Mouse (Mus musculus): Measurements from ENCODE around the gene Crhbp. TPM values are rescaled to one million over a fixed set of nuclear protein-coding genes. Genes with fewer than 3 reads are reported as not detected.

Crhbp gene
- polyA plus RNA-seq, 1 experiment from 2014 or later: not detected

- no peak overlapping the region for H3K27ac ChIP-seq (replicated peaks in 1 of 2; ENCODE audit: control insufficient read depth in 1 of 2, insufficient read depth in 1 of 2, low read depth in 2 of 2, low read length in 2 of 2)
- no peak overlapping the region for H3K4me2 ChIP-seq (ENCODE audit: low read length)
- H3K9me3 ChIP-seq (ENCODE audit: control insufficient read depth, low read length): no peaks in the 10 kb centered on the region
- no peak overlapping the region for H3K4me3 ChIP-seq (ENCODE audit: control insufficient read depth in 1 of 2, insufficient read depth in 1 of 2, low read depth in 1 of 2, low read length in 2 of 2)
- no peaks in the 10 kb centered on the region for H3K27me3 ChIP-seq (ENCODE audit: control insufficient read depth, insufficient read depth, low read length)
- H3K9ac ChIP-seq (ENCODE audit: low read length): no peak overlapping the region
- no peaks in the 10 kb centered on the region for H3K36me3 ChIP-seq (ENCODE audit: control insufficient read depth, insufficient read depth, low read length)
- WGBS: 78% methylated on average over 7 of the region's 7 CpGs
- ATAC-seq (ENCODE audit: insufficient number of reproducible peaks, insufficient read depth, low FRiP score, low read depth): no peak
- H3K4me1 ChIP-seq (ENCODE audit: control insufficient read depth in 2 of 2, insufficient read depth in 2 of 2, low read length in 2 of 2): 0 out of 4 replicates have a peak, but pooled peaks cover 0 to 4% of the 10 kb centered on the region in 2 experiments
Observed at GRCm38 (mm10) chr13:95424932-95425331, 19.8 kb downstream of the Crhbp start.

GRCm38 (mm10) chr13:95419204-95419749 lies 25.4 kb downstream of the Crhbp start:
- Histone ChIP-seq H3K4me3 (ENCODE audit: control insufficient read depth in 1 of 2, insufficient read depth in 1 of 2, low read depth in 1 of 2, low read length in 2 of 2) (no peak overlapping the region), H3K9ac (ENCODE audit: low read length) (no peak overlapping the region), H3K4me2 (ENCODE audit: low read length) (no peak overlapping the region), H3K4me1 (ENCODE audit: control insufficient read depth in 2 of 2, insufficient read depth in 2 of 2, low read length in 2 of 2) (no peaks in the 10 kb centered on the region), H3K9me3 (ENCODE audit: control insufficient read depth, low read length) (peaks cover 4% of the 10 kb centered on the region; the same call in 1 of the 2 replicates), H3K36me3 (ENCODE audit: control insufficient read depth, insufficient read depth, low read length) (no peaks in the 10 kb centered on the region), H3K27ac (replicated peaks in 1 of 2; ENCODE audit: control insufficient read depth in 1 of 2, insufficient read depth in 1 of 2, low read depth in 2 of 2, low read length in 2 of 2) (no peak overlapping the region), H3K27me3 (ENCODE audit: control insufficient read depth, insufficient read depth, low read length) (peaks cover 11% of the 10 kb centered on the region; the same call in 1 of the 2 replicates)
- no peak for ATAC-seq (ENCODE audit: insufficient number of reproducible peaks, insufficient read depth, low FRiP score, low read depth)
- 32% methylated on average over 8 of the region's 8 CpGs for WGBS

- Histone ChIP-seq H3K36me3 (ENCODE audit: control insufficient read depth, insufficient read depth, low read length) (no peaks in the 10 kb centered on the region), H3K4me3 (ENCODE audit: control insufficient read depth in 1 of 2, insufficient read depth in 1 of 2, low read depth in 1 of 2, low read length in 2 of 2) (no peak overlapping the region), H3K9me3 (ENCODE audit: control insufficient read depth, low read length) (peaks cover 4% of the 10 kb centered on the region; the same call in 1 of the 2 replicates), H3K4me2 (ENCODE audit: low read length) (no peak overlapping the region), H3K4me1 (ENCODE audit: control insufficient read depth in 2 of 2, insufficient read depth in 2 of 2, low read length in 2 of 2) (no peaks in the 10 kb centered on the region), H3K27ac (replicated peaks in 1 of 2; ENCODE audit: control insufficient read depth in 1 of 2, insufficient read depth in 1 of 2, low read depth in 2 of 2, low read length in 2 of 2) (no peak overlapping the region), H3K27me3 (ENCODE audit: control insufficient read depth, insufficient read depth, low read length) (peaks cover 11% of the 10 kb centered on the region; the same call in 1 of the 2 replicates), H3K9ac (ENCODE audit: low read length) (no peak overlapping the region)
- WGBS: 61% methylated on average over 6 of the region's 6 CpGs
- no peak for ATAC-seq (ENCODE audit: insufficient number of reproducible peaks, insufficient read depth, low FRiP score, low read depth)
Observed at GRCm38 (mm10) chr13:95418575-95419203, 26.0 kb downstream of the Crhbp start.

GRCm38 (mm10) chr13:95412257-95412656 lies 32.5 kb downstream of the Crhbp start:
- H3K27ac ChIP-seq (replicated peaks in 1 of 2; ENCODE audit: control insufficient read depth in 1 of 2, insufficient read depth in 1 of 2, low read depth in 2 of 2, low read length in 2 of 2): no peak overlapping the region
- H3K4me1 ChIP-seq (ENCODE audit: control insufficient read depth in 2 of 2, insufficient read depth in 2 of 2, low read length in 2 of 2): no peaks in the 10 kb centered on the region
- H3K4me3 ChIP-seq (ENCODE audit: control insufficient read depth in 1 of 2, insufficient read depth in 1 of 2, low read depth in 1 of 2, low read length in 2 of 2): no peak overlapping the region
- no peak overlapping the region for H3K4me2 ChIP-seq (ENCODE audit: low read length)
- H3K36me3 ChIP-seq (ENCODE audit: control insufficient read depth, insufficient read depth, low read length): no peaks in the 10 kb centered on the region
- no peak for ATAC-seq (ENCODE audit: insufficient number of reproducible peaks, insufficient read depth, low FRiP score, low read depth)
- H3K27me3 ChIP-seq (ENCODE audit: control insufficient read depth, insufficient read depth, low read length): peaks cover 10% of the 10 kb centered on the region; the same call in 1 of the 2 replicates
- 2% methylated on average over 2 of the region's 2 CpGs for WGBS
- peaks cover 4% of the 10 kb centered on the region; the same call in 1 of the 2 replicates for H3K9me3 ChIP-seq (ENCODE audit: control insufficient read depth, low read length)
- no peak overlapping the region for H3K9ac ChIP-seq (ENCODE audit: low read length)

GRCm38 (mm10) chr13:95393242-95393641 lies 51.5 kb downstream of the Crhbp start:
- Histone ChIP-seq H3K4me3 (ENCODE audit: control insufficient read depth in 1 of 2, insufficient read depth in 1 of 2, low read depth in 1 of 2, low read length in 2 of 2) (no peak overlapping the region), H3K36me3 (ENCODE audit: control insufficient read depth, insufficient read depth, low read length) (no peaks in the 10 kb centered on the region), H3K4me2 (ENCODE audit: low read length) (no peak overlapping the region), H3K27ac (replicated peaks in 1 of 2; ENCODE audit: control insufficient read depth in 1 of 2, insufficient read depth in 1 of 2, low read depth in 2 of 2, low read length in 2 of 2) (no peak overlapping the region), H3K9ac (ENCODE audit: low read length) (no peak overlapping the region), H3K9me3 (ENCODE audit: control insufficient read depth, low read length) (peaks cover 21% of the 10 kb centered on the region), H3K27me3 (ENCODE audit: control insufficient read depth, insufficient read depth, low read length) (no peaks in the 10 kb centered on the region), H3K4me1 (ENCODE audit: control insufficient read depth in 2 of 2, insufficient read depth in 2 of 2, low read length in 2 of 2) (no peaks in the 10 kb centered on the region)
- WGBS: 84% methylated on average over 7 of the region's 7 CpGs
- no peak for ATAC-seq (ENCODE audit: insufficient number of reproducible peaks, insufficient read depth, low FRiP score, low read depth)

GRCm38 (mm10) chr13:95389866-95390865 lies 54.6 kb downstream of the Crhbp start:
- no peaks in the 10 kb centered on the region for H3K27me3 ChIP-seq (ENCODE audit: control insufficient read depth, insufficient read depth, low read length)
- no peaks in the 10 kb centered on the region for H3K9me3 ChIP-seq (ENCODE audit: control insufficient read depth, low read length)
- H3K9ac ChIP-seq (ENCODE audit: low read length): 0 out of 2 replicates have a peak overlapping the region, but pooled peaks have one; percentile 25
- no peak overlapping the region for H3K27ac ChIP-seq (replicated peaks in 1 of 2; ENCODE audit: control insufficient read depth in 1 of 2, insufficient read depth in 1 of 2, low read depth in 2 of 2, low read length in 2 of 2)
- H3K4me3 ChIP-seq (ENCODE audit: control insufficient read depth in 1 of 2, insufficient read depth in 1 of 2, low read depth in 1 of 2, low read length in 2 of 2): no peak overlapping the region
- no peaks in the 10 kb centered on the region for H3K4me1 ChIP-seq (ENCODE audit: control insufficient read depth in 2 of 2, insufficient read depth in 2 of 2, low read length in 2 of 2)
- no peaks in the 10 kb centered on the region for H3K36me3 ChIP-seq (ENCODE audit: control insufficient read depth, insufficient read depth, low read length)
- ATAC-seq (ENCODE audit: insufficient number of reproducible peaks, insufficient read depth, low FRiP score, low read depth): no peak
- peak overlapping the region; percentile 49 for H3K4me2 ChIP-seq (ENCODE audit: low read length)
- 32% methylated on average over 24 of the region's 24 CpGs for WGBS

GRCm38 (mm10) chr13:95388226-95388625 lies 56.5 kb downstream of the Crhbp start:
- Histone ChIP-seq H3K4me2 (ENCODE audit: low read length) (no peak overlapping the region), H3K9ac (ENCODE audit: low read length) (no peak overlapping the region), H3K36me3 (ENCODE audit: control insufficient read depth, insufficient read depth, low read length) (no peaks in the 10 kb centered on the region), H3K4me3 (ENCODE audit: control insufficient read depth in 1 of 2, insufficient read depth in 1 of 2, low read depth in 1 of 2, low read length in 2 of 2) (no peak overlapping the region), H3K27ac (replicated peaks in 1 of 2; ENCODE audit: control insufficient read depth in 1 of 2, insufficient read depth in 1 of 2, low read depth in 2 of 2, low read length in 2 of 2) (no peak overlapping the region), H3K9me3 (ENCODE audit: control insufficient read depth, low read length) (no peaks in the 10 kb centered on the region), H3K4me1 (ENCODE audit: control insufficient read depth in 2 of 2, insufficient read depth in 2 of 2, low read length in 2 of 2) (no peaks in the 10 kb centered on the region), H3K27me3 (ENCODE audit: control insufficient read depth, insufficient read depth, low read length) (no peaks in the 10 kb centered on the region)
- WGBS: 74% methylated on average over 5 of the region's 5 CpGs
- no peak for ATAC-seq (ENCODE audit: insufficient number of reproducible peaks, insufficient read depth, low FRiP score, low read depth)

Data from heart, embryonic 14.5 days (tissue).